In genomic region chr4:117155792-117156355, GRCm38 (mm10) we compare ENCODE assay signal across 8 mouse cellular contexts. TPM values are rescaled to one million over a fixed set of nuclear protein-coding genes. Genes with fewer than 3 reads are reported as not detected.
DNase-seq lines count a peak whose midpoint lies in the region; ATAC-seq lines count a peak whose summit lies in the region.

Rps8 (minus strand) TSS chr4:117156243.

- DNase-seq in gastrocnemius, adult 8-10 months (ENCODE audit: low spot score in 2 of 2), result peak; percentile 72 to 76
- peak; percentile 56 for DNase-seq in hindlimb bud, embryonic 11.5 days (ENCODE audit: extremely low spot score, low read depth, low spot score)
- peak; percentile 82 to 90 for DNase-seq in left cerebral cortex, postnatal 10 days (ENCODE audit: extremely low spot score in 1 of 2, low spot score in 2 of 2)
- DNase-seq in right cerebral cortex, postnatal 25 days, result peak; percentile 88
- DNase-seq in urinary bladder, postnatal 4 days (ENCODE audit: low spot score in 2 of 2), result peak; percentile 81 to 84

- intact Hi-C loops in left cerebral cortex, postnatal 10 days (cut with DNase I), result no loop called here

- peak; percentile 97 for ATAC-seq in activated CD4-positive, CD25-positive, alpha-beta regulatory T cell, adult 4 months
- ATAC-seq in common myeloid progenitor, adult 5-6 weeks (replicated peaks; ENCODE audit: low read depth, poor library complexity, severe bottlenecking), result peak; percentile 93
- ATAC-seq in megakaryocyte-erythroid progenitor cell, adult 5-6 weeks (replicated peaks; ENCODE audit: low FRiP score, low TSS enrichment, poor library complexity, severe bottlenecking), result peak; percentile 85

RNA-seq across cellular contexts. Expression of gene Rps8, which starts in this region (rescaled TPM):
- polyA plus RNA-seq in activated CD4-positive, CD25-positive, alpha-beta regulatory T cell, adult 4 months (2017; shearing (Covaris generic)), result 100 to 1,000 TPM; 869 to 969 TPM
- total RNA-seq in common myeloid progenitor, adult 5-6 weeks (2017), result 1,886 and 2,148 TPM in 2 replicates
- total RNA-seq in gastrocnemius, adult 8-10 months (2022), result 100 to 1,000 TPM; 486 to 610 (median 547) TPM
- total RNA-seq in left cerebral cortex, postnatal 10 days (2021), result 100 to 1,000 TPM; 554 to 567 TPM
- 5,319 and 5,634 TPM in 2 replicates for total RNA-seq in megakaryocyte-erythroid progenitor cell, adult 5-6 weeks (2014; fragmentation: Nextera tagmentation)
- total RNA-seq in megakaryocyte-erythroid progenitor cell, adult 5-6 weeks (2017), result 1,767 and 2,088 TPM in 2 replicates

Comparison
In these comparisons a context has a peak if more than half of its experiments do, and no peak if none do; other contexts are left out.
1. Peak in every context shown above with its lines: DNase-seq and ATAC-seq.